Mouse (Mus musculus): Measurements from ENCODE around the gene Rplp1.

Rplp1 gene

GRCm38 (mm10) chr9:61914203-61914916 lies at the start of gene Rplp1:
Gene Rplp1, minus strand, starts transcription at chr9:61914542.
- peak; percentile 99 for DNase-seq (ENCODE audit: low read depth)

- DNase-seq (ENCODE audit: low read depth) = peak; percentile 53
Observed at GRCm38 (mm10) chr9:61963356-61963755, 49.0 kb upstream of the Rplp1 start.

- no peak for DNase-seq (ENCODE audit: low read depth)
Observed at GRCm38 (mm10) chr9:61961181-61961580, 46.8 kb upstream of the Rplp1 start.

- no peak for DNase-seq (ENCODE audit: low read depth)
Observed at GRCm38 (mm10) chr9:61960753-61961152, 46.4 kb upstream of the Rplp1 start.

GRCm38 (mm10) chr9:61959921-61960569 lies 45.7 kb upstream of the Rplp1 start:
- no peak for DNase-seq (ENCODE audit: low read depth)

GRCm38 (mm10) chr9:61954707-61955106 lies 40.4 kb upstream of the Rplp1 start:
- no peak for DNase-seq (ENCODE audit: low read depth)

- no peak for DNase-seq (ENCODE audit: low read depth)
Observed at GRCm38 (mm10) chr9:61952241-61952640, 37.9 kb upstream of the Rplp1 start.

- DNase-seq (ENCODE audit: low read depth) = peak; percentile 94
Observed at GRCm38 (mm10) chr9:61947402-61948346, 33.3 kb upstream of the Rplp1 start.

- DNase-seq (ENCODE audit: low read depth) = peak; percentile 98
Observed at GRCm38 (mm10) chr9:61946623-61947401, 32.5 kb upstream of the Rplp1 start, which contains the start of gene Kif23. Gene Kif23, minus strand, starts transcription at chr9:61946774.

- DNase-seq (ENCODE audit: low read depth) = no peak
Observed at GRCm38 (mm10) chr9:61945973-61946611, 31.8 kb upstream of the Rplp1 start.

- DNase-seq (ENCODE audit: low read depth) = no peak
Observed at GRCm38 (mm10) chr9:61941054-61941453, 26.7 kb upstream of the Rplp1 start.

- peak; percentile 66 for DNase-seq (ENCODE audit: low read depth)
Observed at GRCm38 (mm10) chr9:61933333-61933732, 19.0 kb upstream of the Rplp1 start.

GRCm38 (mm10) chr9:61932009-61932408 lies 17.7 kb upstream of the Rplp1 start:
- peak; percentile 44 for DNase-seq (ENCODE audit: low read depth)

- no peak for DNase-seq (ENCODE audit: low read depth)
Observed at GRCm38 (mm10) chr9:61925086-61925660, 10.8 kb upstream of the Rplp1 start.

- no peak for DNase-seq (ENCODE audit: low read depth)
Observed at GRCm38 (mm10) chr9:61920331-61920730, 6.0 kb upstream of the Rplp1 start.

GRCm38 (mm10) chr9:61919464-61919863 lies 5.1 kb upstream of the Rplp1 start:
- DNase-seq (ENCODE audit: low read depth) = no peak

- DNase-seq (ENCODE audit: low read depth) = no peak
Observed at GRCm38 (mm10) chr9:61917436-61917835, 3.1 kb upstream of the Rplp1 start.

- no peak for DNase-seq (ENCODE audit: low read depth)
Observed at GRCm38 (mm10) chr9:61916986-61917385, 2.6 kb upstream of the Rplp1 start.

- no peak for DNase-seq (ENCODE audit: low read depth)
Observed at GRCm38 (mm10) chr9:61915393-61916005, 1.2 kb upstream of the Rplp1 start.

GRCm38 (mm10) chr9:61914917-61915300 lies 567 bp upstream of the Rplp1 start:
- DNase-seq (ENCODE audit: low read depth) = no peak

Data from induced T-regulatory cell, adult 2 months (primary cell).